Mouse (Mus musculus): ENCODE measurements around the gene Ctnna3. TPM values are rescaled to one million over a fixed set of nuclear protein-coding genes. Genes with fewer than 3 reads are reported as not detected.

Ctnna3 gene
- polyA plus RNA-seq, 1 experiment from 2014 or later, result 0.34 TPM

GRCm38 (mm10) chr10:63676343-63676742 is 246.4 kb downstream of the Ctnna3 start:
- H3K36me3 ChIP-seq (replicated peaks), result no peaks in the 10 kb centered on the region
- no peaks in the 10 kb centered on the region for H3K4me1 ChIP-seq
- no peak overlapping the region for H3K4me2 ChIP-seq
- H3K9me3 ChIP-seq, result no peaks in the 10 kb centered on the region
- H3K4me3 ChIP-seq (replicated peaks), result no peak overlapping the region
- no peak for ATAC-seq (ENCODE audit: low FRiP score)
- H3K27ac ChIP-seq, result no peak overlapping the region
- H3K9ac ChIP-seq, result no peak overlapping the region
- no peaks in the 10 kb centered on the region for H3K27me3 ChIP-seq
- WGBS, result 89% methylated on average over 6 of the region's 6 CpGs

GRCm38 (mm10) chr10:63689233-63689632 is 259.3 kb downstream of the Ctnna3 start:
- no peak overlapping the region for H3K4me3 ChIP-seq (replicated peaks)
- H3K36me3 ChIP-seq (replicated peaks), result no peaks in the 10 kb centered on the region
- H3K27me3 ChIP-seq, result no peaks in the 10 kb centered on the region
- no peak overlapping the region for H3K27ac ChIP-seq
- H3K4me2 ChIP-seq, result no peak overlapping the region
- no peaks in the 10 kb centered on the region for H3K4me1 ChIP-seq
- H3K9ac ChIP-seq, result no peak overlapping the region
- no peaks in the 10 kb centered on the region for H3K9me3 ChIP-seq
- 41% methylated on average over 3 of the region's 3 CpGs for WGBS
- ATAC-seq (ENCODE audit: low FRiP score), result no peak

GRCm38 (mm10) chr10:63689651-63690050 is 259.8 kb downstream of the Ctnna3 start:
- no peaks in the 10 kb centered on the region for H3K36me3 ChIP-seq (replicated peaks)
- no peaks in the 10 kb centered on the region for H3K9me3 ChIP-seq
- no peak overlapping the region for H3K9ac ChIP-seq
- 59% methylated on average over 4 of the region's 4 CpGs for WGBS
- no peaks in the 10 kb centered on the region for H3K27me3 ChIP-seq
- no peak overlapping the region for H3K4me2 ChIP-seq
- no peak overlapping the region for H3K27ac ChIP-seq
- H3K4me1 ChIP-seq, result no peaks in the 10 kb centered on the region
- ATAC-seq (ENCODE audit: low FRiP score), result no peak
- no peak overlapping the region for H3K4me3 ChIP-seq (replicated peaks)

- WGBS, result 52% methylated on average over 3 of the region's 3 CpGs
- Histone ChIP-seq H3K4me2 (no peak overlapping the region), H3K9me3 (no peaks in the 10 kb centered on the region), H3K4me1 (no peaks in the 10 kb centered on the region), H3K4me3 (replicated peaks) (no peak overlapping the region), H3K27ac (no peak overlapping the region), H3K36me3 (replicated peaks) (no peaks in the 10 kb centered on the region), H3K9ac (no peak overlapping the region), H3K27me3 (no peaks in the 10 kb centered on the region)
- ATAC-seq (ENCODE audit: low FRiP score), result no peak
These were observed 262.1 kb downstream of the Ctnna3 start for GRCm38 (mm10) chr10:63692039-63692438.

- 84% methylated on average over 6 of the region's 6 CpGs for WGBS
- H3K4me3 ChIP-seq (replicated peaks), result no peak overlapping the region
- H3K4me2 ChIP-seq, result no peak overlapping the region
- no peaks in the 10 kb centered on the region for H3K27me3 ChIP-seq
- no peak for ATAC-seq (ENCODE audit: low FRiP score)
- no peak overlapping the region for H3K9ac ChIP-seq
- no peak overlapping the region for H3K27ac ChIP-seq
- no peaks in the 10 kb centered on the region for H3K36me3 ChIP-seq (replicated peaks)
- H3K9me3 ChIP-seq, result no peaks in the 10 kb centered on the region
- H3K4me1 ChIP-seq, result no peaks in the 10 kb centered on the region
These were observed 280.3 kb downstream of the Ctnna3 start for GRCm38 (mm10) chr10:63710211-63710610.

GRCm38 (mm10) chr10:63712530-63712929 is 282.6 kb downstream of the Ctnna3 start:
- H3K9ac ChIP-seq, result no peak overlapping the region
- 73% methylated on average over 8 of the region's 8 CpGs for WGBS

GRCm38 (mm10) chr10:63714151-63714550 is 284.3 kb downstream of the Ctnna3 start:
- no peak for ATAC-seq (ENCODE audit: low FRiP score)
- Histone ChIP-seq H3K27ac (no peak overlapping the region), H3K9ac (no peak overlapping the region), H3K36me3 (replicated peaks) (no peaks in the 10 kb centered on the region), H3K27me3 (no peaks in the 10 kb centered on the region), H3K9me3 (no peaks in the 10 kb centered on the region), H3K4me3 (replicated peaks) (no peak overlapping the region), H3K4me1 (no peaks in the 10 kb centered on the region), H3K4me2 (no peak overlapping the region)
- 82% methylated on average over 4 of the region's 4 CpGs for WGBS

More at GRCm38 (mm10) chr10:63712530-63712929, 282.6 kb downstream of the Ctnna3 start:
- no peaks in the 10 kb centered on the region for H3K9me3 ChIP-seq
- no peak overlapping the region for H3K27ac ChIP-seq
- ATAC-seq (ENCODE audit: low FRiP score), result no peak
- H3K4me2 ChIP-seq, result no peak overlapping the region
- no peaks in the 10 kb centered on the region for H3K27me3 ChIP-seq
- no peaks in the 10 kb centered on the region for H3K36me3 ChIP-seq (replicated peaks)
- no peak overlapping the region for H3K4me3 ChIP-seq (replicated peaks)
- no peaks in the 10 kb centered on the region for H3K4me1 ChIP-seq

GRCm38 (mm10) chr10:63768871-63769270 is 339.0 kb downstream of the Ctnna3 start:
- H3K9ac ChIP-seq, result no peak overlapping the region
- no peak overlapping the region for H3K4me2 ChIP-seq
- no peaks in the 10 kb centered on the region for H3K36me3 ChIP-seq (replicated peaks)
- no peak overlapping the region for H3K4me3 ChIP-seq (replicated peaks)
- H3K27me3 ChIP-seq, result no peaks in the 10 kb centered on the region
- ATAC-seq (ENCODE audit: low FRiP score), result no peak
- WGBS, result 89% methylated on average over 10 of the region's 10 CpGs
- H3K4me1 ChIP-seq, result no peaks in the 10 kb centered on the region
- H3K27ac ChIP-seq, result no peak overlapping the region
- H3K9me3 ChIP-seq, result no peaks in the 10 kb centered on the region

GRCm38 (mm10) chr10:63771656-63772055 is 341.8 kb downstream of the Ctnna3 start:
- Histone ChIP-seq H3K9ac (no peak overlapping the region), H3K36me3 (replicated peaks) (no peaks in the 10 kb centered on the region), H3K9me3 (no peaks in the 10 kb centered on the region), H3K27me3 (no peaks in the 10 kb centered on the region), H3K4me1 (no peaks in the 10 kb centered on the region), H3K27ac (no peak overlapping the region), H3K4me2 (no peak overlapping the region), H3K4me3 (replicated peaks) (no peak overlapping the region)
- no peak for ATAC-seq (ENCODE audit: low FRiP score)
- WGBS, result 90% methylated on average over 7 of the region's 7 CpGs

- H3K4me2 ChIP-seq, result no peak overlapping the region
- H3K27ac ChIP-seq, result no peak overlapping the region
- no peak for ATAC-seq (ENCODE audit: low FRiP score)
- no peak overlapping the region for H3K9ac ChIP-seq
- no peaks in the 10 kb centered on the region for H3K9me3 ChIP-seq
- no peak overlapping the region for H3K4me3 ChIP-seq (replicated peaks)
- H3K27me3 ChIP-seq, result no peaks in the 10 kb centered on the region
- no peaks in the 10 kb centered on the region for H3K4me1 ChIP-seq
- no peaks in the 10 kb centered on the region for H3K36me3 ChIP-seq (replicated peaks)
- 93% methylated on average over 10 of the region's 10 CpGs for WGBS
These were observed 342.2 kb downstream of the Ctnna3 start for GRCm38 (mm10) chr10:63772074-63772473.

GRCm38 (mm10) chr10:63781948-63782347 is 352.1 kb downstream of the Ctnna3 start:
- Histone ChIP-seq H3K4me1 (no peaks in the 10 kb centered on the region), H3K9ac (no peak overlapping the region), H3K27me3 (no peaks in the 10 kb centered on the region), H3K9me3 (no peaks in the 10 kb centered on the region), H3K4me3 (replicated peaks) (no peak overlapping the region), H3K4me2 (no peak overlapping the region), H3K36me3 (replicated peaks) (no peaks in the 10 kb centered on the region), H3K27ac (no peak overlapping the region)
- no peak for ATAC-seq (ENCODE audit: low FRiP score)
- 77% methylated on average over 6 of the region's 6 CpGs for WGBS

GRCm38 (mm10) chr10:63784808-63785535 is 355.1 kb downstream of the Ctnna3 start:
- 89% methylated on average over 20 of the region's 20 CpGs for WGBS
- no peak for ATAC-seq (ENCODE audit: low FRiP score)
- Histone ChIP-seq H3K9me3 (no peaks in the 10 kb centered on the region), H3K36me3 (replicated peaks) (no peaks in the 10 kb centered on the region), H3K27ac (no peak overlapping the region), H3K4me2 (no peak overlapping the region), H3K4me3 (replicated peaks) (no peak overlapping the region), H3K9ac (no peak overlapping the region), H3K4me1 (no peaks in the 10 kb centered on the region), H3K27me3 (no peaks in the 10 kb centered on the region)

GRCm38 (mm10) chr10:63786390-63786789 is 356.5 kb downstream of the Ctnna3 start:
- H3K27me3 ChIP-seq, result no peaks in the 10 kb centered on the region
- WGBS, result 95% methylated on average over 7 of the region's 7 CpGs
- no peaks in the 10 kb centered on the region for H3K9me3 ChIP-seq
- H3K4me1 ChIP-seq, result no peaks in the 10 kb centered on the region
- H3K9ac ChIP-seq, result no peak overlapping the region
- no peak overlapping the region for H3K4me2 ChIP-seq
- H3K4me3 ChIP-seq (replicated peaks), result no peak overlapping the region
- H3K36me3 ChIP-seq (replicated peaks), result no peaks in the 10 kb centered on the region
- no peak for ATAC-seq (ENCODE audit: low FRiP score)
- no peak overlapping the region for H3K27ac ChIP-seq

Measured in forebrain, embryonic 12.5 days (tissue).